Mouse (Mus musculus) thymus, postnatal 4 days (tissue): Measurements from ENCODE around the gene Smoc2.

Source experiments
- DNase-seq: peaks from one replicate; pipeline ENCODE4 v3.0.0; 2021

Gene Smoc2

DNA sequence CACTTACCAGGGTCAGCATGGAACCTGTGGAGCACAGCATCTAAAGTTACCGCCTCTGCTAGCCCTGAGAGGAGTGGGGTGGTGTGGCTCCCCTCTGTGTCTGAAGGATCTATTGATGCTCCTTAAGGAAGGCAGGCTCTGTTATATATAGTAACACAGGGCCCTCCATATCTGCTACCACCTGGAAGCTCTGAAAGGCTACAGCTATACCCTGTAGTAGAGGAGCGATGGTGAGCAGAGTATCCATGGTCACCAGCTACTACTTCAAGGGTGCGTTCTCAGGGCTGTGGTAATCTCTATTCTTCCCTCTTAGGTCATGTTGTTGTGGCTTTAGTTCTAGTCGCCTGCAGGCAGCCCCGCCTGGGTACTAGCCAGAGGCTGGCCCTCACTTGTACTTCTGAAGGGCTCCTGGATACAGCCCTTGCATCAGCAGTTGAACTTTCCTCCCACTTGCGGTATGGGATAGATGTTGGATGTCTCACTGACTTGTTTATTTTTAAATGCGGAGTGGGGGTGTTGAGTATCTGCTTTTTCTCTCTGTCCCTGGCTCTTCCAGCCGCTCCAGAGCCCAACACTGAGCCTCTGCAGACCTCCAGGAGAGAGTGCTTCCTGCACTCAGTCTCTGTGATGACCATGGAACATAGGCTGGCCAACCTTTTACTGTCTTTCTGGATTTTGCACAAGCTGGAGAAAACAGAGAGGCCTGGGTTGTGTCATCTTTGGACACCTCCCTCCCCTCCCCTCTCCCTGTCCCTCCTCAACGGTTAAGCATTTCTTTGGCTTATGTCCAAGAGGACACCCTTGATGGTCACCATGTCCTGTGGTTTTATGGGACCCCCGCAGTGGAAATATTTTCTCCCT is 74.1 kb downstream of the Smoc2 start:
- no peak for DNase-seq

DNA sequence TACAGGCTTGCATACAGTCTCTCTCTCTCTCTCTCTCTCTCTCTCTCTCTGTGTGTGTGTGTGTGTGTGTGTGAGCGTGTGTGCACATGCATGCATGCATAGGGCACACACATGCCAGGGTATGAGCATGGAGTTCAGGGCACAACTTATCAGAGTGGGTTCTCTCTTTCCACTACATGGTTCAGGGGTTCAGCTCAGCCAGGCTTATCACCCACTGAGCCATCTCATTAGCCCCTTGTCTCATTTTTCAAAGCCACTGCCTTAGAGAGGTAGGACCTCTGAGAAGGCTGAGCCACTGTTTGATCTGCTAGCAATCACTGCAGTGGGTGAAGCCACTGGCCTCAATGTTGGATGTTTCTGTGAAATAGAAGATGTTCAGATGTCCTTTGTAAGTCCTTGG is 82.2 kb downstream of the Smoc2 start:
- no peak for DNase-seq

DNA sequence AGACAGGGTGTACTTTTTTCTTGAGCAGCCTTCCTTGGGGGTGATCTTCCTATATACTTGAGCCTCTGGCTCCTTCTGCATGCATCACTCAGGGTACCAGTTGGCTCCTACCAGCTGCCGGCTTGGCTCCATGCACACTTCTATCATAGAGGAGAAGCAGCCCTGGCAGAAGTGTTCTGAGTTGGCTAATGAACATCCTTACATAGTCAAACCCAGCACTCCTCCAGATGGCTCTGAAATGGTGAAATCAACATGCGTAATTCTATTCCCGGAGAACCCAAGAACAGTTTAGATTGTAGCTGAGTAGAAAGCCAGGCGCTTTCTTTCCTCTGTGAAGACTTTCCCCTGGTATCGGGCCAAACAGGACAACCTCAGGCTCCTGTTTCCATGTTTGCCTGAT is 91.2 kb downstream of the Smoc2 start:
- DNase-seq: no peak

DNA sequence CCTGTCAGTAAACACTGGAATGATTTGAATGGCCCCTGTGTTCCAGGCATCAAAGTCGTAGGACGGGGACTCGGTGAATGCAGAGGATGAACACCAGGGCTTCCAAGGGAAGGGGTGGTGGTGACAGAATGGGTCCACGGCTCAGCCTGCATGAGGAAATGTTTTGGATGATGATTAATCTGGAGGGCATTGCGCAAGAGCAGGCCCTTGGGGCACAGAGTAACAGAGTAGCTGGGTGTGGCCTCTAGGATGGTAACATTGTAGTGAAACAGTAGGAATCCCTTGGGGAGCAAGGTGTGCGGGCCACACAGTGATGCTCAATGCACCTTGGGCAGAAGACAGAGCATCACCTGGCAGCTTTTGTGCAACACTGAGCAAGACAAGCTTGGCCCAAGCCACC is 92.3 kb downstream of the Smoc2 start:
- no peak for DNase-seq

DNA sequence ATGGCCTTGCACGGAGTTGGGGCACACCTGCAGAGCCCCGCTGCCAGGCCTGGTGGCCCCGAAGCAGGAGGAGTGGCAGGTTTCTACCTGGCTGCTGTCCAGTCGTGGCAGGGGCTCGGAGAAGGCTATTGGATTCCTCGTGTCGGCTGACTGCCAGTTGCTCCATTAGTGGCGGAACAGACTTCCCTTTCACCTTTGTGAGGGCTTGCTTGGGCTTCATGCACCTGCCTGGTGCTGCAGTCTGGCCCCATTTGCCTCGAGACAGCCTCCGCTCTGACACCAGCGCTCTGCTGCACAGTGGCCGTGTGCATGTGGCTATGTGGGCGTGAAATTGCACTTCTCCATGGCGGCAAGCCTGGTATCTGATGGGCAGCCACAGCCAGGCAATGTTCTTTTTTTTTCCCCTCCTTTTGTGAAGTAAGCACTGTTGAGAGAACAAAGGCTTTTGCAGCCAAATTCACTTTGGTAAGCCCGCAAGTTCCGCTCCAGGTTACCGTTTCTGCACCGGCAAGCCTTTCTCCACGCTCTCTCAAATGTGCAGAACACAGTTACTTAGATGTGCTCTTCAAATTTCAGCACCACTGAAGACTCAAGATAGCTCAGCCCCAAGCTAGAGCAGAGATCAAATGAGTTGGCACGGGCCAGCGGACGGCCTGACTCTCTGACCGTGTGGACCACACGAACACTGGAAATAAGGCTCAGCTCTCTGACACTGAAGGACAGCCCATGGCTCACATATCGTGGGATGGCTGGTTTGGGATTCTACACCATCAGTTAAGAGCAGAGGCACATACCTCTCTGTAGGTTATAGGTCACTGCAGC is 93.2 kb downstream of the Smoc2 start:
- DNase-seq: no peak

DNA sequence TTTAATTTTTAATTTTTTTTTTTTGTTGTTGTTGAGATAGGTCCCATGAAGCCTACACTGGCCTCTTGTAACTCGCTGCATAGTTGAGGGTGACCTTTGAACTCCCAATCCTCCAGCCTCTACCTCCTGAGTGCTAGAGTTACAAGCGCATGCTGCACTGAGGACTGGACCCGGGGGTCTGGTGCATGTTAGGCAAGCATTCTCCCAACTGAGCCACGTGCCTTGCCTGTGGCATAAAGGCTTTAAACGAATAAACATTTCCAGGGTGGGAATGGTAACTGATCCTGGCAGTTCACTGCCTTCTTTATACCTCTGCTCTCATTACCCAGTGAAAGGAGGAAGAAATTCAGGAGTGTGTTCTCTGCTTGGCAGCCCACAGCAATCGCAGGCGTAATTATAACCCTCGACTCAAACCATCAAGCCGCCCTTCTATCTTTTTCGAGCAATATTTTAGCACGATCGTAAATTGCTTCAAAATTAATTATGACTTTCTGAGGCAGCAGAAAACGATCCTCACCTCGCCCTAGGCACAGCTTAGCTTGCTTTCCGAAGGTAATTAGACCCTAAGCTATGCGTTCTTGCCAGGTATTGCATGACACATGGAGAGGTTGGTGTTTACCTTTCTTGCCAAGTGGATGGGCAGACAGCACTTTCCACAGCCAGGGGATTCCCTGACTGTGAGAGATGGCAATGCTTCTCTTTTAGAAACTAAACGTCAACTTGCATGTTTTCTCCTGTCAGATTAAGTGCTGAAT is 99.6 kb downstream of the Smoc2 start:
- DNase-seq: no peak

DNA sequence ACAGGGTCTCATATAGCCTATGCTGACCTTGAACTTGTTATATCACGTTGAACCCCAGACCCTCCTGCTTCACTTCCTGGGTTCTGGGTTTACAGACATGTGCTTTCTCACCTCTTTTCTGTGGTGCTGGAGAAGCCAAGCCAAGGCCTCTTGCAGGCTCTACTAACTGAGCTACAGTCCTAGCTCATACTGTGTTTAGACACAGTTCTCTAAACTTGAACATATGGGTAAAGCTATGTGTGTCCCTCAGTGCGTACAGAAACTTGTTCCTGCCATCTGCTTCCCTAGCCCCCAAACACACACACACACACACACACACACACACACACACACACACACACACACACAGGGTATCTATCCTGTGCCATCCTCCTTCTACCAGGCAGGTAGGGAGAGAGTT is 100.2 kb downstream of the Smoc2 start:
- DNase-seq: no peak

DNA sequence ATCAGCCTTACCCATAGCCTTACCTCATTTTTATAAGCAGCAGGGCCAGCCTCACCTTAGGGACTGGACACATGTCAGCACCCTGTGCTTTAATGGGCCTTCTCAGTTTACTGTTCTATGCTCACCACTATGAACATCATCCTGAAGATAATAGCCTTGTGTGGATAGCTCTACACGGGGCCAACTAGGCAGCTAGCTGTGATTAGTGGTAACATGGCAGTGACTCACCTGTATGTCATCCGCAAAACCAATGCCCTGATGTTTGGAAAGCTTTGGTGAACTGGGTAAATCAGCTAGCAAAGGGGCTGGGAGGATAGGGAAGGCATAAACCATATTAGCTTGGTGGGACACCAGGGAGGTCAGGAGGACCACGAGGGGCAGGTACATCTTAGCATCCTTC is 100.7 kb downstream of the Smoc2 start:
- DNase-seq: no peak

DNA sequence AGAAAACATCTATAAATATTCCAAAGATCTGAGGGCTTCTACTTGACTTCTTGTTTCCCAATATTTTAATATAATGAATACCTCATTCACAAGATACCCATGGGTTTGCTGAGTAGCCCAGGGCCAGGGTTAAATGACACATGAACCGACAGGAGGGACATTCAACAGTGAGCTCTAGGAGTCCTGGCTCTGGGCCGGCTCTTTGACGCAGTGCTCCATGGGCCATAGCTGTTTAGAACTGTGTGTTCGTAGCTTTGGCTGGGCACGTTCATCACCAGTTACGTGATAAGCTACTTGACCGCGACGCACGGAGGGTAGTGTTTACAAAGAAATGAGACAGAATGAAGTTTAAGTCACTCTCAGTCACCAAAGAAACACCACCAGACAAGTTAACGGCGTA is 101.2 kb downstream of the Smoc2 start:
- DNase-seq: no peak

DNA sequence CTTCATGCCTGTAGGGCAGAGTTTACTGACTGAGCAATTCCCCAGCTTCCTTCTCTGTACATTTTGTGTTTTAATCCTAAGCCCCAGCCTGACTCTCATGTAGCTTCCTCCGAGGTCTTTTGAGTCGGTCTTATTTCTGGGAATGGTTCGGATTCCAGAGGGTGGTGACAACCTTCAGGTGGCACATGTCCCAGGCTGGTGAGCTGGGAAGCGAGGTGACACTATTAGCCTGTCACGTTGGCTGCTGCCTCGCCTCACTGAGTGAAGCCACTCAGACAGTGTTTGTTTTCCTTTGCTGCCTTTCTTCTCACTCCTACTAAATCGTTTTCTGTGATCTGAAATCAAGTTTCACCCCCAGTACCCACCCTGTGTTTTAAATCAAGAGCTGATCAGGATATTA is 102.2 kb downstream of the Smoc2 start:
- DNase-seq: no peak

DNA sequence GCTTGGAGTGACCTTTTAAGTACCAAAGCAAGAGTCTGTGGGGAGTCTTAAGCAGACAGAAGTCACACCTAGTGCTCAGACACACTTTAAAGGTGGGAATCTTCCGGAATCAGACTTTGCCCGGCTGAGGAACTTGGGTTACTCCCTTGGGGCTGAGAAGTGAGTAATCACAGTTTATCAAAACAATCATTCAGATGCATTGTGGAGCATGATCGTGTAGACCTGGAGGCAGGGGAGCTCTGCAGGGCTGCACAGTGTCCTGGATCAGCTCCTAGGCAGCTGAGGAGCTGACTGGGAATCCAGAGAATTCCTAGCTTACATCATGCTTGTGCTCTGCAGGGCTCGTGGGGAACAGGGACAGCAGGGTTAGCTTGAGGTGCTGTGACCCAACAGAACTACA is 104.7 kb downstream of the Smoc2 start:
- DNase-seq: no peak

DNA sequence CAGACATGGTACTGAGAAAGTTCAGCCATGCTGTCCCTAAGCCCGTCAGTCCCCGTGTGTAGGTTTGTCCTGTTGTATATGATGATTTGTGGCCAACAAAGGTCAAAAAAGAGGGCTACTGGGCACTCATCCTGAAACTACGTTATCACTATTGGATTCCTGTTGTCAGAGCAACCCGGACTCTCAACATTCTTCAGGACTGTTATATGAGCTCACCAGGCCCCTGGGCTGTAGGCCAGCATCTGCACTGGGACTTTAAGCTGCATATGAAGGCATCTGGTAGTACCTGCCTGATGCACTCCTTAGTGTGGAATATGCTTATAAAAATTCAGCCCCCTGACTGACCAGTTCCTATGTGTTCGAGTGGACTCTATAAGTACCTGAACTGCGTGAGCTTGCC is 105.7 kb downstream of the Smoc2 start:
- no peak for DNase-seq

DNA sequence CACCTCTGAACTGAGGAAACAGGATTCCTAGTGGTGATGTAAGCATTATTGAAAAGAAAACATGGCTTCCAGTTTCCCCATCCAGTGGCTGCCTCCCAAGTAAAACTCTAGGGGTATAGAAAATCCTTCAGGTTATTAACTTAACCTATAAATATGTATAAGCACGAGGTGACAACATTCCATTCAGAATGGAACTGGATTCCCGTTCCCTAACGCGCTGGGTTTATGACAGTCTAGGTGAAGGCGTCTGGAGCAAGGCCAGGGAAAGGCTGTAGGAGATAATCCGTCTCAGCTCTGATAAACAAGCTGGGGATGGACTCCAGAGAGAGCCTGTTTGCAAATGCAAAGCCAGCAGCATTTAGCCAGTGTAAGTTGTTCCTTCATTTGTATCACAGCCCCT is 108.0 kb downstream of the Smoc2 start:
- DNase-seq: no peak

DNA sequence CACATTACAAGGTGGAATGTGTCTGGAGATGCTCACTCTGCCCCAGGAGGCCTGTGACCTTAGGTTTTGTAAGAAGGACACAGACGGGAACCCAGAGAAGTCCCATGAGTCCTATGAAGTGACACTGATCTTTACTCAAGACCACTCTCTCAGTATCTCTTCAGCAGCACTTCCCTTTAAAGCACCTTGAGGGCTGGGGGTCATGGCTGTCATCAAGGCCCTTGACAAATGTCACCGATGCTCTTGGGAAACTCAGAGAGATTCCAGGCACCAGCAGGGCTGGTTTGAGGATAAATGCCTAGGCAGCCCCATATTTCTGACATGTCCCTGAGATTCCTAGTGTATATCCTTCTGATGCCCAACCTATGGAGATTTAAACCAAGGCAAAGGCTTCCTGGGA is 113.1 kb downstream of the Smoc2 start:
- DNase-seq: no peak

DNA sequence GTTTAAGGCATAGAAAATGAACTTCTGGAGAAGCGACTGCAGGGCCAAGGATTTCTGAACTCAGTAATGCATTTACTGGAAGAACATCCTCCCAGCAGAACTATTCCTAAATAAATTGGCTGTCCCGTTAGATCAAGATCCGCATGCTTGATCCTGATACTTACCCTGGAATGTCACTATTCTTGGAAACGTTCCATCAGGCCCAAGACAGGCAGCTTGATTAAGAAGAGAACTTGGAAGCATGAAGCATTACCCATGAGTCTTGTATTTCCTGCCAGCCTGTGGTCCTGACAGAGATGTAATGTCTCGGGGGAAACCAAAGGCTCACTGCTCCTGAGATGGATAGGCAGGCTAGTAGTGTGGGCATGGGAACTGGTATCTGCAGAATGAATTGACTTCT is 115.6 kb downstream of the Smoc2 start:
- no peak for DNase-seq

DNA sequence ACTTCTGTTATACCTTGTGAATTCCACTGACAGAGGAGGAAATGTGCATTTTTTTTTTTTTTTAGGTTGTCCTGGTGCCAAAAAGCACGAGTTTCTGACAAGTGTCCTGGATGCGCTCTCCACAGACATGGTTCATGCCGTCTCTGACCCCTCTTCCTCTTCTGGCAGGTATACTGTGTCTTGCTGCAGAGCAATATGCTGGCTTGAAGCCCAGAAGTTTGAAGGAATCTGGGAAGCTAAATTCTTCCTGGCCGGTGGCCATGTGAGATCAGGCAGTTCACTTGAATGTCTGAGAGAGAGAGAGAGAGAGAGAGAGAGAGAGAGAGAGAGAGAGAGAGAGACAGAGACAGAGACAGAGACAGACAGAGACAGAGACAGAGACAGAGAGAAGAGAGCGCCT is 118.2 kb downstream of the Smoc2 start:
- DNase-seq: no peak

DNA sequence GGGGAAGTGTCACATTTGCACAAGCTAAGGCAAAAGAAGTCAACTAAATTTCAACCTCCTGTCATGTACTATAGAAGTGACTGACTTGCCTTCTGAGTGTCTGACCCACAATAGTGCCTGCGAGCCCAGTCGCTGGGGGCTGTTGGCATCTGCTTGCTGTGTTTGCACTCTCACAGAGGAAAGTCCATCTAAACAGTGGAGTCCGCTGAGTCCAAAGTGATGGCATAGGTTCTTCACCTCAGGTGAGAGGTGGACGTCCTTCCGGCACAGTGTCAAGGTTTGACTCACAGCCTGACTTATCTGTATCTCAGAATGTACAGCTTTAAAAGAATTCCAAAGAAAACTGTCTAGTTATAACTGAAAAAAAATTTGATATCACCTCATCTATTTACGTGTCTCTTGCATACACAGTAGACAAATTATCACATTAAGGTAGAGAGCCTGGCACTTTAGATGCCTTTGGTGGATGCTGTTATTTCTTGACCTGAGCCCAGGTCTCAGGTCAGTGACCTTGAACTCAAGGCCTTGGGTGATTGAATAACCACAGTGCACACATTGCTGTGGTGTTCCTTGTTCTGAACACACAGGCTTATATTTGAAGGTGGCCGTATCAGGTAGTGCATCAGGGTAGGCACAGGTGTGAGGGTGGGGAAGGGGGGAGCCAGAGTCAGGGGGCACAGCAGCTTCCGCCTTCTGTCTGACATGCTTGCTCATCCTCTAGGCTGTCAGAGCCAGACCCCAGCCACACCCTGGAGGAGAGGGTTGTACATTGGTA is 119.5 kb downstream of the Smoc2 start:
- DNase-seq: no peak

DNA sequence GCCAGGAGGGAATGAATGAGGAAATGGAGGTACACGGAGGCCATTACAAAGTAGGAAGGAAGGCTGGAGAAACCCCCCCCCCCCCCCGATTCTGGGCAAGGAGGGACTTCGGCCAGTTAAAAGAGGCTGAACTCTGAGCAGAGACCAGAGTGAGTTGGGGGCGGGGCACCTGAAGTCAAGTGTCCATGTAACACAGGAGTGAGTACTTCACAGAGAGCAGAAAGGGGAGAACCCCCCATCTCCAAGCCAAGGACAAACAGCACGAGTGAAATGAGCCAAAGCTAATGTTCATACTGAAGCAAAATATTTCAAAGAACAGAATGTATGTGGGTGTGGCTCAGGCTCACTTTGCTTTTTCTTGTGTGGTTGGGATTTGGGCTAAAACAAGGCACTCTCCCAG is 121.7 kb downstream of the Smoc2 start:
- DNase-seq: no peak

DNA sequence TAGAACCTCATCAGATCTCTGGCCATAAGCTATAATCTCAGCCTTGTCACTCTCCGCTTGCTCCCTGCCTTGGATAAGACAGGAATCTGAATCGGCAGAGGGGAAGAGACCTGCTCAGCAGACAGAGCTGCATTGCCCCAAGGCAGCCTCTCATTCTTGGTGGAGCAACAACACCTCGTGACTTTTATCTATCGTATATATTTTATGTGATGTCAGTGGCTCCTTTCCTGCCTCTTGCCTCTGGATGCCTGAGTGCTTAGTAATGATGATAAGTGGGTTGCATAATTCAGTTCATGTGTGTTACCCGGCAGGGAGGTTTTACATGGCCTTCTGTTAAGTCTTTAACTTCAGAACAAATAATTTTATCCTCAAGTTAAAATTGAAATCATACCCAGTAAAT is 128.6 kb downstream of the Smoc2 start:
- no peak for DNase-seq

DNA sequence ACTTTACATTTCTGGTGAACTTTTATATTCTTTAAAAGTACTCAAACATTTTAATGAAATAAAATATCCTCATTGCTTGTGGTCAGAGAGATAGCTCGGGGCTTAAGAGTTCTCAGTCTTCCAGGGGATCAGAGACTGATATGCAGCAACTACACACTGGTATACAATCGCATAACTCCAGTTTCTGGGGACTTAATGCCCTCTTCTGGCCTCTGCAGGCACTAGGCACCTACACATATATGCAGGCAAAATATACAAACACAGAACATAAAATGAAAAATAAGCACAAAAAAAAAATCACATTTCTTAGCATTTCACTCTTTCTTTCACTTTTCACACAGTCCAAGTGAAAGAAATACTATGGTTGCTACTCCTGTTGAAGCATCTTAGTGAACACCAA is 133.2 kb downstream of the Smoc2 start:
- no peak for DNase-seq

DNA sequence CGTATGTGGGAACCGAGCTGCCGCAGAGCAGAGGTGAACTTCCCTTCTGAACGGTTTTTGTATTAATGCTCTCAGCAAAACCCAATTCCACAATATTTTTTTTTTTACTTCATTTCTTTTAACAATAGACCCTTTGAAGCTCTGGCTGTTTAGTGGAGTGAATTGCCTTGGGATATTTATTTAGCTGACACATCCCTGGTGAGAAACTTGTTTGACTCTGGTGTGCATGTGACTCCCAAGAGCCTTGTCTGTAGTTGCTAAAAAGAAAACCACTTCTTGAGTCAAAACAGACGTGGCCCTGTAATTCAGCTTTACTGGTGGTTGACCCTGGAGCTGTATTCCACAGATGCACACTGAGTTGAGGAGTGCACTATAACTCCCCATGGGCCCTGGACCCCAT is 135.2 kb downstream of the Smoc2 start:
- no peak for DNase-seq

DNA sequence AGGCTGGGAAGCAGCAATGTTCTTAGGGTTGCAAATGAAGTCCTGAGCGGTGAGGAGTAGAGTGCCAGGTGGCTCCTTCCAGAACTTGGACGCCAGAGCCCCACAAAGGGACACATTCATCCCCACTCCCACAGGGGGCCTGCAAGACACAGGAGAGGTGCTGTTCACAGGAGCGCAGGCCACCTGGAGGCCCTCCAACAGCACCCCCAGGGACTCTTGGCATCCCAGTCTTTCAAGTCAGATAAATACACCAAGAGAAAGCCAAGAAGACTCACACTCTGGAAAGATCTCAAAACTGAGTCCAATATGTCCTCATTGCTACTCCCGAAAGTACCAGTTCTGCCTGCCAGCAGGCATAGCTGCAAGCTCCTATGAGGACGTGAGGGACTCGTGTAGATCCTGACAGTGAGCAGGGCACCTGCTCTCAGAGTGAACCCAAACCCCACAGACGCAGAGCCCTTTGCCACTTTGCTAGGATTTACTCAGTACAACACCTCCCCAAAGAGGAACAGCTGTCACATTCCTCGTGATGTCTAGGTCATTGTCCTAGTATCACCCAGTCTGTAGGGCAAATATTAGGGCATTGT is 141.2 kb downstream of the Smoc2 start:
- DNase-seq: no peak

DNA sequence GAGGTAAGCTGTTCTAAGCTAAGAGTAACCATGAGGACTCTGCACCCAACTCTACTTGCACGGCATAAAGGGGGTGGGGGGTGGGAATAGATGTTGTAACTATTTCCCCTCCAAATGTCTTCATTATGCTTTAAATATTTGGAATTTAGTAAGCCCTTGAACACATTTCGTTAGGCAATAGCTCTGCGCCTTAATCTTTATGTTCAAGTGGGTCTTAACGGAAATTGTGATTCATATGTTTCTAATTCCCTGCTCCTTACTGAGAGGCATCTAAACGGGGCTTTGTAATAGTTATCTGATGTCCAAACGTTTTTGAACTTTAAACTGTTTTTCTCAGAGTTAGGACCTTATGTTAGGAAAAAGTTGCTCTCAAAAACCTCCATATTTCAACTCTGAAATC is 147.2 kb downstream of the Smoc2 start:
- no peak for DNase-seq
